Mouse (Mus musculus) liver, postnatal 0 days (tissue): Measurements from ENCODE around the gene Spock1.

Experiments used
- CTCF ChIP-seq: sonication (generic); IDR thresholded peaks from 2 replicates; pipeline ENCODE4 v1.5.1; 2016; ENCODE audit warnings: antibody characterized with exemption, low read depth
- EP300 ChIP-seq: IDR thresholded peaks from 2 replicates; pipeline ENCODE4 v1.6.1; 2016; ENCODE audit warnings: antibody characterized with exemption, low read depth, mild to moderate bottlenecking

DNA sequence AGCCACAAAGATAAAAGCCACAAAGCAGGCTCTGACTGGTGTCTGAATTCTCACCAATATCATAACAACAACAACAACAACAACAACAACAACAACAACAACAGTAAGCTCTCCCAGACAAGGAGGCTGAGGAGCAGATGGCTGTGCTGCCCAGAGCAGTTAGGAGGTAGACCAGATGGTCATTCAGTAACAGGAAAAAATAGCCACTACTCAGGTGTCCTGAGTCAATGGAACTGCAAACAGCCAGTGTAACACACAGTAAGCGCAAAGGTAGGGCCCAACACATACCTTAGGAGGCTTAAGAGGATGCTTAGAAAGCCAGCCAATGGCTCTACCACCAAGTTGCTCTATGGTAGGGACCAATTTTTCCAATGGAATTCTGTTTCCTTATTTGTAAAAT is 59.2 kb downstream of the Spock1 start:
- no peak for TF ChIP-seq CTCF
- no peak for TF ChIP-seq EP300
